Mouse (Mus musculus) mammary gland, adult 2 months (tissue): ENCODE results near the gene Zfp59. TPM values are rescaled to one million over a fixed set of nuclear protein-coding genes. Genes with fewer than 3 reads are reported as not detected.

Experiments
- polyA plus RNA-seq: library from polyadenylated mRNA; depleted of rRNA; stranded (reverse); fragments of >200 nt; gene quantifications from 2 replicates; pipeline ENCODE4 v1.2.3, GENCODE M21; 2012; ENCODE audit warnings: low replicate concordance; rRNA removed

The Zfp59 gene
- 0.26 and 0.86 TPM in 2 replicates for polyA plus RNA-seq

DNA sequence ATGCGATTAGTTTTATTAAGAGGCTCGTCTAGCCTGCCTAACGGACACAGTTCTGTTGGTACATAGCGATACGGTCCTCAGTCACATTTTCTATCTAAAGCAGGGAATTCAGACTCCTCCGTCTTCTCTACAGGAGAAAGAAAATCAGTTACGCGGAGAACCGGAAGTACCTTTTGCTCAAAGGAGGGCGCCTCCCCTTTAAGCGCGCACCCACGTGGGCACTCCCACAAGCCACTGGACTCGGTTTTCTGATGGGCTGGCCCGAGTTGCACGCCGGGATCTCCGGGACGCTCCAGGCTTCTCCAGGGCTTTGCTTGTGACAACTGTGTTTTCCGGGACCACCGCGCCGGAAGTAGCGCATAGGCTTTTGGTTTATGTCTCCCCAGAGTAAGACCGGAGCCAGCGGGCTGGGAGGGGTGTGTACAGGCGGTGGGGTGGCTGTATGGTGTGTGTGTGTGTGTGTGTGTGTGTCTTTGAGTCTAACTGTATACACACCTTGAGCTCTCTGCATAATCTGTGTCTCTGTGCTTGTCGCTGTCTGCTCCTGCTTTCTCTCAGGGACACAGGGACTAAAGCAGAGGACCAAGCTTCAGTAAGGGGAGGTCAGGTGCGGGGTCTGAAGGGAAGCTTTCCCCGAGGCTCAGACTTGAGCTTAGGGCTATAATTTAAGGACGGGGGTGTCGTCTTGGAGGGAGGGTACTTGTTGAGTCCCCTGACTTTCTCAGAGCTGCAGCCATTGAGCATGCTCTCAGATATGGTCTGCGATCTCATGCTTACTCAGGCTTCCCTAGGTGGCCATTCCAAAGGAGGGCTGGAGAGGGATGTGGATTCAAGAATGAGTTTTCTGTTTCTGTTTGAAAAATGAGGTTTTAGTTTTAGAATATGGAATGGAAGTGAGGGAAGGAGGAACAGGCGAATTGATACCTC, at the start of gene Zfp59:
Gene Zfp59, plus strand, starts transcription at position 285 of the 927 bp plus-strand sequence.

DNA sequence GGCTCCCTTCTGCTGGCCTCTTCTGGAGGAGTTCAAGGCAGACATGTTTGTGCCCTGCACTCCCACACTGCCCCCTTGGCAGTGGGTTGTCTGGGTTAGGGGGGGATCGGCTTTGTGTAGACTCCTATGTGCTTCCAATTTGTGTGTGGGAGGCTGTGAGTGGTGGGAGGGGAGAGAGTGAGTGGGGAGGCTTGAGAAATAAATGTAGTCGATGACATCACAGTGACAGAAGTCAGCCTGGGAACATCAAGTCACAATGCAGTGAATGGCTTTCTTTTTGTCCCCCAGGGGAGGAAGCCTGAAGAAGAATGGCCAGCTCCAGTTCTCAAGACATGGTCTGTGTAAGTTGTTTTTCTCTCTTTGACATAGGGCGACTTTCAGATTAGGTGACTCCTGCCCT, 31.5 kb upstream of the Zfp59 start, which contains the start of gene Zfp626:
Gene Zfp626, plus strand, starts transcription at position 301 of the 400 bp plus-strand sequence.

DNA sequence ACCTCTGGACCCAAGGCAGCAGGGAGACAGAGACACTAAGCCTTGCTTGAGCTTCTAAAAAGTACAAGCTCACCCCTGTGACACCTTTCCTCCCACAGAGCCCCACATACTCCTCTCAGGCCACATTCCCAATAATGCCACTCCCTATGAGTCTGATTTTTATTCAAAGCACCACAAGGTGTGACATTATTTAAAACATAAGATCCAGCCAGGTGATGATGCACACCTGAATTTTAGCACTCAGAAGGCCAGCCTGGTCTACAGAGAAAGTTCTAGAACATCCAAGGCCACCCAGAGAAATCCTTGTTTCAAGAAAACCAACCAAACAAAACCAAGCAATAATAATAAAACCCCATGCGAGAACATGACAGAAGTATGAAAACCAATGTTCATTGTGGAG, 18.8 kb downstream of the Zfp59 start, which contains the start of gene Zfp607a:
Gene Zfp607a, plus strand, starts transcription at position 301 of the 400 bp plus-strand sequence.

Other genes starting within 250 kb of the Zfp59 start
- gene Akt2, start 247.1 kb upstream of the Zfp59 start, polyA plus RNA-seq, result 167 and 222 TPM in 2 replicates
- not detected in 2 replicates for gene Ttc9b, start 184.7 kb upstream of the Zfp59 start, polyA plus RNA-seq
- 16.1 and 46.0 TPM in 2 replicates for gene Map3k10, start 164.0 kb upstream of the Zfp59 start, polyA plus RNA-seq
- 0.25 and 0.27 TPM in 2 replicates for gene Zfp607b, start 149.3 kb upstream of the Zfp59 start, polyA plus RNA-seq
- 1.1 and 2.7 TPM in 2 replicates for gene Zfp60, start 107.2 kb upstream of the Zfp59 start, polyA plus RNA-seq
- gene Zfp626, start 31.4 kb upstream of the Zfp59 start, polyA plus RNA-seq, result 0.45 and 1.0 TPM in 2 replicates
- gene Zfp607a, start 18.9 kb downstream of the Zfp59 start, polyA plus RNA-seq, result 0.68 and 1.1 TPM in 2 replicates
- gene Zfp974, start 90.9 kb downstream of the Zfp59 start, polyA plus RNA-seq, result 1.4 and 2.8 TPM in 2 replicates
- 0.98 and 2.9 TPM in 2 replicates for gene Zfp780b, start 140.6 kb downstream of the Zfp59 start, polyA plus RNA-seq
- 0.27 and 0.63 TPM in 2 replicates for gene Zfp850, start 175.5 kb downstream of the Zfp59 start, polyA plus RNA-seq
- 77.8 and 97.0 TPM in 2 replicates for gene Psmc4, start 211.5 kb downstream of the Zfp59 start, polyA plus RNA-seq
- gene Fcgbp, start 232.6 kb downstream of the Zfp59 start, polyA plus RNA-seq, result 45.0 and 51.2 TPM in 2 replicates